Mouse (Mus musculus) lung, embryonic 15.5 days (tissue): ENCODE data around the gene Pum2. TPM values are rescaled to one million over a fixed set of nuclear protein-coding genes. Genes with fewer than 3 reads are reported as not detected.

Source experiments
- ATAC-seq: fragments of 200-750 bp; cut with Nextera tagmentation; 2 replicates; pipeline ENCODE4 v1.8.0; 2017; ENCODE audit warnings: moderate number of reproducible peaks, borderline replicate concordance; ENCODE audit not compliant: low FRiP score, low TSS enrichment; ENCODE audit errors: extremely low read depth
- H3K27ac ChIP-seq: fragments of 300-500 bp; sonication (generic); 2 replicates; pipeline ENCODE4 v1.5.1; 2015; ENCODE audit warnings: moderate library complexity, mild to moderate bottlenecking, inconsistent platforms
- H3K27me3 ChIP-seq: fragments of 300-500 bp; sonication (generic); 2 replicates; pipeline ENCODE4 v1.6.1; 2015; ENCODE audit warnings: inconsistent platforms
- H3K36me3 ChIP-seq: fragments of 300-500 bp; sonication (generic); 2 replicates; pipeline ENCODE4 v1.6.1; 2015; ENCODE audit warnings: inconsistent platforms
- H3K4me1 ChIP-seq: fragments of 300-500 bp; sonication (generic); 2 replicates; pipeline ENCODE4 v1.6.1; 2015; ENCODE audit warnings: inconsistent platforms
- H3K4me2 ChIP-seq: fragments of 300-500 bp; sonication (generic); 2 replicates; pipeline ENCODE4 v1.6.1; 2015; ENCODE audit warnings: inconsistent platforms, mild to moderate bottlenecking, moderate library complexity
- H3K4me3 ChIP-seq: fragments of 300-500 bp; sonication (generic); 2 replicates; pipeline ENCODE4 v1.5.1; 2015; ENCODE audit warnings: mild to moderate bottlenecking, inconsistent platforms
- H3K9ac ChIP-seq: fragments of 300-500 bp; sonication (generic); 2 replicates; pipeline ENCODE4 v1.6.1; 2015; ENCODE audit warnings: inconsistent platforms
- H3K9me3 ChIP-seq: fragments of 300-500 bp; sonication (generic); 2 replicates; pipeline ENCODE4 v1.6.1; 2016; ENCODE audit warnings: inconsistent platforms
- WGBS: fragments of 180-500 bp; shearing (Covaris S2); methylation state at CpG from one replicate; pipeline ENCODE4 v1.1.7; 2015; 5-methylcytosine and 5-hydroxymethylcytosine counted together
- polyA plus RNA-seq: library from polyadenylated mRNA; unstranded; fragments of >200 nt; fragmentation: Nextera tagmentation; extraction: Ambion mirVana; gene quantifications from 2 replicates; pipeline ENCODE4 v1.2.1, GENCODE M21; 2015

Pum2 gene
- polyA plus RNA-seq, 1 experiment from 2014 or later = 42.5 TPM

DNA sequence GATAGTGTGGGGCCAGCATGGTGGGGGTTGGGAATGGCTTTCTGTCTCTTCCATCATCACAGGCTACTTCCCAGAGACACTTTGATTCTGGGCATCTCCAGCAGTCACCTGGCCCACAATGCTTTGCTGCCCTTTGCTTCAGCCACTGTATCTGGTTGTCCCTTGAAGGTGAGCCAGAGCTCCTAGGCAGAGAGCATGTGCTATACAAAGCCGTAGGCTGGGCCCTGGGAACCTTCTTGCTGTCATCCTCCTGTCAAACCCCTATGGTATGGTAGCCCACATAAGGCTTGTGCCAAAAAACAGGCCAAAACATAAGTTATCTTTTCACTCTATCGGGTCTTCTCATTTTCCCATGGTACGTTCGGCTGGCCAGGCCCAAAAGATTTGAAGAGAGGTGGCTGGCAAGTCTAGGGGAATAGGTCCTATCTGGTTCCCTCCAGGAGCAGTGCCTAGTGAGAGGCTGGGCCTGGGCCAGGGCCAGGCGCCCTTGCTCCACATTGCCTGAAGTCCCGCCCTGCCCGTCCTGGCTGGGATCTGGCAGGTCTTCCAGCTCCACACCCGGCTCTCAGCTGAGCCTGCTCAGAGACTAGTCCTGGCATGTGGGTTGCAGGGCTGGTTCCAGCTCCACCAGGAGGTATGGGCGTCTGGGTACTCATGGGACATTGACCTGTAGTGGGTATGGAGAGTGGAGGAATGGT is 107.9 kb downstream of the Pum2 start:
- H3K4me1 ChIP-seq = peaks cover 73% of the 10 kb centered on the region
- H3K9me3 ChIP-seq = no peaks in the 10 kb centered on the region
- no peak overlapping the region for H3K9ac ChIP-seq
- H3K27me3 ChIP-seq = no peaks in the 10 kb centered on the region
- H3K4me2 ChIP-seq = no peak overlapping the region
- H3K4me3 ChIP-seq = no peak overlapping the region
- ATAC-seq = 0 out of 2 replicates have a peak, but pooled peaks have one; percentile 52
- 61% methylated on average over 9 of the region's 9 CpGs for WGBS
- peak overlapping the region; percentile 37 for H3K27ac ChIP-seq
- no peaks in the 10 kb centered on the region for H3K36me3 ChIP-seq

DNA sequence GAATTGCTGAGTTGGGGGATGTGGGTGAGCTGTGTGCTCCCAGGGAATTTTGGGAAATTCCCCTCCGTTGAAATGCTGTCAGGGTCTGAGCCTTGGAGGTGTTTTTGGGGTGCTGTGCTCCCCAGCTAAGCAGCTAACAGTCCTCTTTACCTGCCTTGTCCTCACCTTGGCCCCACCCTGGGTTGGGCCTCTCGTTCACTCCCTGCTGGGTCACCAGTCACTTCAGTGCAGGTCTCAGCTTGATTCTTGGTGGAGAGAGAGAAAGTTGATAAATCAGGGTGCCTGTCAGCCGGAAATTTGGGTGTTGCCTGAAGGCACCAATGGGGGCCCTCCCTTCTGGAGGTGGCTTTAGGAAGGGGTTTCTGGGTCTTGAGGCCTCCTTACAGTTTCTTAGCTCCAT is 108.6 kb downstream of the Pum2 start:
- Histone ChIP-seq H3K27ac (peak overlapping the region; percentile 37), H3K4me2 (no peak overlapping the region), H3K9ac (no peak overlapping the region), H3K9me3 (no peaks in the 10 kb centered on the region), H3K36me3 (no peaks in the 10 kb centered on the region), H3K4me3 (no peak overlapping the region), H3K27me3 (no peaks in the 10 kb centered on the region), H3K4me1 (peaks cover 76% of the 10 kb centered on the region)
- ATAC-seq = no peak
- WGBS = 68% methylated on average over 3 of the region's 3 CpGs

DNA sequence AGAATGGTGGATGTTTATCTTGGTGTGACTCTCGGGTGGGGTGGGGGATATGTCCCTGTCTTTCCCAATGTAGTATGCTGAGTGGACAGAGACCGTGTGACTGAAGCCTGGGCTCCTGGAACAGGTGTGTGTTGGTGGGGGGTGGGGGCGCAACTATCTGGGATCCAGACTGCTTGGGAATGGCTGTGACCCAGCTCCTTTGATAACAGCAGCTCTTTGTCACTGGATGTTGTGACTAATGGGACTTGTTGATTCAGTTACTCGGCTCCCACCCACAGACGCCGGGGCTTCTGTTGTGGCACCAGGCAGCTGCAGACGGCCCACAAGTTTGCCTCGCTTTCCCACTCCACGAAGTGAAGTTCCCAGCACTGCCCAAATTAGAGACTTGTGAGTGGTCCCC is 110.3 kb downstream of the Pum2 start:
- no peaks in the 10 kb centered on the region for H3K27me3 ChIP-seq
- no peak overlapping the region for H3K27ac ChIP-seq
- no peaks in the 10 kb centered on the region for H3K36me3 ChIP-seq
- H3K4me3 ChIP-seq = no peak overlapping the region
- ATAC-seq = no peak
- no peak overlapping the region for H3K9ac ChIP-seq
- H3K9me3 ChIP-seq = no peaks in the 10 kb centered on the region
- WGBS = 52% methylated on average over 9 of the region's 9 CpGs
- peaks cover 90% of the 10 kb centered on the region for H3K4me1 ChIP-seq
- H3K4me2 ChIP-seq = no peak overlapping the region

DNA sequence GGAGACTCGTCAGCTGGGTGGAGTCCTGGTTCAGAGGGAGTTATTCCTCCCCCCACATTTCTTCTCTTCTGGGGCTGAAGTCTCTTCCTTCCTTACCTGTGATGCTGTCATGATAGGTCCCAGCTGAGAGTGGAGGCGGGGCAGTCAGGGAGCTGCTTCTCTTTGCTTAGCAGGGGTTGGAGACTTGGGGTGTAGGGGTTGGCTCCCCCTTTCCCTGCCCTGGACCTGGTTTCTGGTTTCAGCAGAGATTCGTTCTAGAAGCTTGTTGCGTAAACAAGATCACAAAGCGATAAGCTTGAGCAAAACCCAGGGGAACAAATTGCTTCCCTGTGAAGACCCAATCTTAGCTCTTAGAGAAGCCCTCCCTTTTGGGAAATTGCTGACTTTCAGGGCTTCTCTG is 112.5 kb downstream of the Pum2 start:
- no peak overlapping the region for H3K9ac ChIP-seq
- no peak overlapping the region for H3K4me3 ChIP-seq
- peaks cover 68% of the 10 kb centered on the region for H3K4me1 ChIP-seq
- H3K4me2 ChIP-seq = no peak overlapping the region
- no peaks in the 10 kb centered on the region for H3K27me3 ChIP-seq
- 63% methylated on average over 5 of the region's 5 CpGs for WGBS
- peak overlapping the region; percentile 29; the same call in 1 of the 2 replicates for H3K27ac ChIP-seq
- ATAC-seq = no peak
- H3K9me3 ChIP-seq = no peaks in the 10 kb centered on the region
- H3K36me3 ChIP-seq = peaks cover 16% of the 10 kb centered on the region

DNA sequence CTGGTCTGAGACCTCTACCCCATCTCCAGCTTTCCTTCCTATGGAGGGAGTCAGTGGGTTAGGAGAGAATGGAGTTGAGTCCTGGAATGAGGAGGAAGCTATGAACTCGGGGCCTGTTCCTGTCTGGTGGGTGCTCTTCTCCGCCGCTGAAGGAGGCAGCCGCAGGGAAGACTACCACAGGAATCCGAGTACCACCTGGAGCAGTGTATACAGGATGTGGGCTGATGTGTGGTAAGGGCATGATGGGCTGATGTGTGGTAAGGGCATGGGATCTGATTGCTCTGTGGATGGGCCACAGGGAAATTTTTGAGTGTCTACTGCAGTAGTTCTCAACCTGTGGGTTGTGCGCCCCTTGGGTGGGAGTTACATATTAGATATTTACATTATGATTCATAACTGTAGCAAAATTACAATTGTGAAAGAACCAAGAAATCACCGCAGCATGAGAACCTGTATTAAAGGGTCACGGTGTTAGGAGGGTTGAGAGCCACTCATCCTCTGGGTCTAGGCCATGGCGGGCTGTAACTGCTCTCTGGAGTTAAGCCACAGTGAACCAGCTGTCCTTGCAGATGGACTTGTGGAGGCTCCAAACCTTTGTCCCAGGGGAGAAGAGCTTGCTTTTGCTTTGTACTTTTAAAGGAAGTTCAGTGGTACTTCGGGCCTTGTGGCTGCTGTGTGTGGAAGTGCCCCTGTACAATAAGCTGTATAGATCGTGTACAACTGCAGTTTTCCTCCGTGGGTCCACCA is 113.2 kb downstream of the Pum2 start:
- H3K27me3 ChIP-seq = no peaks in the 10 kb centered on the region
- H3K36me3 ChIP-seq = peaks cover 23% of the 10 kb centered on the region
- H3K4me2 ChIP-seq = no peak overlapping the region
- WGBS = 76% methylated on average over 12 of the region's 12 CpGs
- H3K9ac ChIP-seq = no peak overlapping the region
- no peaks in the 10 kb centered on the region for H3K9me3 ChIP-seq
- H3K4me1 ChIP-seq = peaks cover 62% of the 10 kb centered on the region
- peak overlapping the region; percentile 29; the same call in 1 of the 2 replicates for H3K27ac ChIP-seq
- ATAC-seq = no peak
- no peak overlapping the region for H3K4me3 ChIP-seq

DNA sequence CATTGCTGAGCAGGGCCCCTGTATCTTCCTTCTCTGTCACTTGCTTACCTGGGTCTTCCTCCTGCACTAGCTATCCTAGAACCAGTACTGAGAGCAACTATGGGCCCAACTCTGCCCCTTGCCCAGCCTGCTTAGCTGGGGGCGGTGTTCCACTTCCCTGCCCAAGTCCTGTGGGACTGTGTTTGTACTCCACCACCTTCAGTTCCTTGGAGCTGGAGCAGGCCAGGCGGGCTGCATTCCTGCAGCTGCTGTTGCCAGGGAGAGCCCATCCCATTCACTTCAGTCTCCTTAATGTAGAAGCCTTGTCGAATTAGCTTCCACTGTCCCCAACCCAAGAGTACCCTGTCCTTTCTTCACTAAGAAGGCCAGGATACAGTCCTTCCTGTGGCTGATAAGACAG is 114.5 kb downstream of the Pum2 start:
- Histone ChIP-seq H3K4me3 (no peak overlapping the region), H3K36me3 (peaks cover 35% of the 10 kb centered on the region), H3K4me1 (peaks cover 51% of the 10 kb centered on the region), H3K9ac (no peak overlapping the region), H3K9me3 (no peaks in the 10 kb centered on the region), H3K4me2 (no peak overlapping the region), H3K27me3 (no peaks in the 10 kb centered on the region), H3K27ac (peak overlapping the region; percentile 37)
- no peak for ATAC-seq
- WGBS = 50% methylated on average over 3 of the region's 3 CpGs

DNA sequence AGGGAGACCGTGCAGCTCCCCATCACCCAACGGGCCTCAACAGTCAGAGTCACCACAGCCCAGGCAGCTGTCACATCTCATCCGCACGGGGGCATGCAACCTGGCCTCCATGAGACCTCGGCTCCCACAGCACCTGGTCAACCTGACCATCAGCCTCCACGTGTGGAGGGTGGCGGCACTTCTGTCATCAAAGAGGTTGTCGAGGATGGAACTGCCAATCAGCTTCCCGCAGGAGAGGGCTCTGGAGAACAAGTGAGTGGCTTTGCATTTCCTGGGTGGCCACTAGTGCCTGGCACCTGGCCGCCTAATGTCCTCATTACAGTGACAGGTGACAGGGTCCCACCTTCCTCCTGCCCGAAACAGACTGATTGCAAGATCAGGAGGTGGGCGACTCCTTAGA is 116.7 kb downstream of the Pum2 start:
- no peaks in the 10 kb centered on the region for H3K9me3 ChIP-seq
- no peak overlapping the region for H3K27ac ChIP-seq
- H3K4me2 ChIP-seq = no peak overlapping the region
- 82% methylated on average over 12 of the region's 12 CpGs for WGBS
- H3K27me3 ChIP-seq = no peaks in the 10 kb centered on the region
- no peak overlapping the region for H3K9ac ChIP-seq
- peaks cover 33% of the 10 kb centered on the region for H3K4me1 ChIP-seq
- peaks cover 50% of the 10 kb centered on the region for H3K36me3 ChIP-seq
- no peak overlapping the region for H3K4me3 ChIP-seq
- no peak for ATAC-seq

DNA sequence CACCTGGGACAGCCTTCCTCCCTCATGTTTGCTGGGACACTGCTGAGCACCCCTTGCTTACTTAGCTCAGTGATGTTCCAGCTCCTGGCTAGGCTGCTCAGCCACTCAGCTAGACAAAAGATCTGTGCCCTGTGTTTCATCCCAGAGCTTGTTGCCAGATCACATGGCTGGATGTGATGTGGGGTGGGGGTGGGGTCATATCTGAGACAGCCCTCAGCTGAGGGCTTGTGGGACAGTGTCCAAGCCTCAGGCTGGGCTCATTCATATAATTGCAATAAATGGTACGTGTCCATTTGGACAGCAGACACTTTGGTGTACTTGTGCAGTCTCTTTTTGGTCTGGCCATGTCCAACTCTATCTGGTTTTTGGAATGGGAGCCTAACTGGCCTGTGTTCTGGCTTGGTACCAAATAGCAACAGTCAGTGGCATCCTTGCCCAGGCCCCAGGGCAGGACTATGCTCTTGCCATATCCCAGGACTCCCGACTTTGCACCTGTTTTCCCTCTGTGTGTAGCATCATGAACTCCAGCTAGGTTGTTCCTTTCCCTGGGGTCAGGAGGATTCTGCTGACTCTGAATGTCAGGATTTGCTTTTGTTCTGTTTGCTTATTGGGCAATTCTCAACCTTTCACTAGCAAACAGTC is 119.6 kb downstream of the Pum2 start:
- ATAC-seq = no peak
- 82% methylated on average over 2 of the region's 2 CpGs for WGBS
- H3K9ac ChIP-seq = no peak overlapping the region

DNA sequence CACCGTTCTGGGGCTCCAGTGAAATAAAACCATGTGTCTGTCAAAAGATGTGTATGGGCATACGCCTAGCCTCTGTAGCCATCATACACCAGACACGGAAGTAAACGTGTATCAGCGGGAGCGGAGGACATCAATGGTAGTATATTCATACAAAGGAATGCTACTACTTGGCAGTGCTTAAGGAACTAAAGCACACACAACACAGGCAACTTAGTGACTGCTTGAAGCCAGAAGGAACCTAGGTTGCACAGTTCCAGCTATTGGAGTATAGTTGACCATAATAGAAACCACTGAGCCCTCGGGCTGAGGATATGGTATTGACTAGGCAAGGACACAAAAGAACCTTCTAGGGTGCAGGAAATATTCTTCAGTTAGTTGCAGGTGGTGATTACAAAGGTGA is 124.0 kb downstream of the Pum2 start:
- no peak for ATAC-seq
- H3K27ac ChIP-seq = peak overlapping the region; percentile 90
- 64% methylated on average over 7 of the region's 7 CpGs for WGBS

More for the DNA sequence above, 119.6 kb downstream of the Pum2 start:
- no peaks in the 10 kb centered on the region for H3K27me3 ChIP-seq
- H3K27ac ChIP-seq = no peak overlapping the region
- no peaks in the 10 kb centered on the region for H3K9me3 ChIP-seq
- no peak overlapping the region for H3K4me3 ChIP-seq
- peaks cover 50% of the 10 kb centered on the region for H3K36me3 ChIP-seq
- no peak overlapping the region for H3K4me2 ChIP-seq
- H3K4me1 ChIP-seq = peaks cover 13% of the 10 kb centered on the region

DNA sequence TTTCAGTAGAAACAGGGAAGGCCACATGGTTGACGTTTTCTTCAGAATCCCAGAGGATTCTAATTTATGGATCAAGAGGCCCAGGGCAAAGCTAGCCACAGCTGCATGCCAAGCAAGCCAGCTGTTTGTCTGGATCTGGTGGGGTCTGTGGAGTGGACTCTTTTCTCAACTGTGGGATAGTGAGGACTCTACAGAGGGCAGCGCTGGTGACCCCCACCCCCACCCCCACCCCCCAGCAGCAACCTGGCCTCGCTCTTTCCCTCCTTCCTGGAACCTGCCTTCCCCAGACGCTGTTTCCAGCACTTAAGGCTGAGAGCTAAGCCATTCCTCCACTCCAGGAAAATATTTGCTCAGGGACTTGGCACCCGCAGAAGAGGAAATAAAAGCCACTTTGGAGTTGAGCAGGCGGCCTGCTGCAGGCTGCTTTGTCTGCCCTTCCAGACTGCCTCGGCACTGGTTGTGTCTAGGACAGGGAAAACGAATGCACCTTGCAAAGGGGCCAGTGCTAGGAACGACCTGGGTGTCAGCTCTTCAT is 124.6 kb downstream of the Pum2 start:
- H3K9ac ChIP-seq = no peak overlapping the region
- H3K27ac ChIP-seq = peak overlapping the region; percentile 90
- peak; percentile 37 for ATAC-seq
- H3K4me2 ChIP-seq = no peak overlapping the region
- no peaks in the 10 kb centered on the region for H3K9me3 ChIP-seq
- peaks cover 15% of the 10 kb centered on the region for H3K36me3 ChIP-seq
- no peak overlapping the region for H3K4me3 ChIP-seq
- WGBS = 28% methylated on average over 9 of the region's 9 CpGs
- no peaks in the 10 kb centered on the region for H3K27me3 ChIP-seq
- H3K4me1 ChIP-seq = peaks cover 15% of the 10 kb centered on the region

More for the DNA sequence above, 124.0 kb downstream of the Pum2 start:
- no peak overlapping the region for H3K9ac ChIP-seq
- no peak overlapping the region for H3K4me2 ChIP-seq
- peaks cover 21% of the 10 kb centered on the region for H3K36me3 ChIP-seq
- H3K4me3 ChIP-seq = no peak overlapping the region
- peaks cover 15% of the 10 kb centered on the region for H3K4me1 ChIP-seq
- no peaks in the 10 kb centered on the region for H3K9me3 ChIP-seq
- H3K27me3 ChIP-seq = no peaks in the 10 kb centered on the region
